16 mouse cellular contexts compared by ENCODE assay signal in genomic region chr10:94394286-94394685, GRCm38 (mm10).
"Had no signal": no experiment of that assay in that cellular context is flagged by ENCODE, and none has a peak within 500 bp of the region (broad histone marks: within the 10 kb centered on the region; RNA-seq: fewer than 3 reads in every experiment).

No protein-coding gene starts in this region.

- H3K27ac ChIP-seq: lung, embryonic 15.5 days; macrophage; midbrain, embryonic 13.5 days; midbrain, embryonic 15.5 days; neural tube, embryonic 12.5 days; stomach, embryonic 15.5 days; stomach, postnatal 0 days had no signal

- H3K36me3 ChIP-seq: lung, embryonic 15.5 days; midbrain, embryonic 13.5 days; midbrain, embryonic 15.5 days; neural tube, embryonic 12.5 days; stomach, embryonic 15.5 days had no signal

- H3K9ac ChIP-seq: liver, postnatal 0 days; lung, embryonic 15.5 days; midbrain, embryonic 13.5 days; midbrain, embryonic 15.5 days; neural tube, embryonic 12.5 days; stomach, embryonic 15.5 days had no signal

- H3K9me3 ChIP-seq: lung, embryonic 15.5 days; midbrain, embryonic 13.5 days; midbrain, embryonic 15.5 days; stomach, embryonic 15.5 days had no signal

- H3K4me1 ChIP-seq: megakaryocyte, embryonic 14.5 days; midbrain, embryonic 13.5 days; midbrain, embryonic 15.5 days; neural tube, embryonic 12.5 days; stomach, embryonic 15.5 days had no signal

- H3K4me3 ChIP-seq: lung, embryonic 15.5 days; megakaryocyte, embryonic 14.5 days; midbrain, embryonic 13.5 days; midbrain, embryonic 15.5 days; neural tube, embryonic 12.5 days; stomach, embryonic 15.5 days had no signal

- H3K4me2 ChIP-seq: lung, embryonic 15.5 days; midbrain, embryonic 13.5 days; midbrain, embryonic 15.5 days; neural tube, embryonic 12.5 days; stomach, embryonic 15.5 days had no signal

- H3K27me3 ChIP-seq: lung, embryonic 15.5 days; megakaryocyte, embryonic 14.5 days; midbrain, embryonic 13.5 days; midbrain, embryonic 15.5 days; neural tube, embryonic 12.5 days; stomach, embryonic 15.5 days had no signal

- DNase-seq: liver, postnatal 0 days; lung, adult 2 months; lung, postnatal 14 days; lung, postnatal 36 days; right cerebral cortex, postnatal 14 days; thymus, adult 2 months; thymus, postnatal 25 days; thymus, postnatal 4 days had no signal
